24 mouse cellular contexts compared by ENCODE assay signal in the genomic region with DNA sequence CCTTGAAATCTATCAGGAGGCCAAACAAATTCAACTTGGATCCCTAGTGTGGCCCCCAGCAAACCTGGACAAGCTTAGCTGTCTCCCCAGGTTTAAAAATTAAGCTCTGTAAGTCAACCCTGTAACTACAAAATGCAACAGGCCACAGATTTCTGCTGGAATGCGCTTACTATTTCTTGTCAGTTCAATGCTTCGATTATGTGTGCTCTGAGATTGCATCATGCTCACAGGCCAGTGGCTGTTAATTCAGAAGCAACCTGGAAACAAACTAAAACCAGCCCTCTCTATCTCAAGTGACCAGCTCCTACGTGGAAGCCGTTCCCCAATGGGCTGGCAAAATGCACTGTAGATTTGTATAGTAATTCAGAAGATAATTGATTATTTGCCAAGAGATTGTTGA.
"Had no signal": no experiment of that assay in that cellular context is flagged by ENCODE, and none has a peak within 500 bp of the region (broad histone marks: within the 10 kb centered on the region; RNA-seq: fewer than 3 reads in every experiment).

No protein-coding gene starts in this region.

- H3K9me3 ChIP-seq: kidney, embryonic 15.5 days; limb, embryonic 12.5 days; limb, embryonic 15.5 days; lung, embryonic 15.5 days; midbrain, embryonic 13.5 days; neural tube, embryonic 13.5 days had no signal

- DNase-seq: kidney, adult 18-20 months; kidney, postnatal 10 days; kidney, postnatal 36 days; layer of hippocampus, postnatal 36 days; left cerebral cortex, postnatal 4 days; lung, postnatal 14 days; right cerebral cortex, adult 18-20 months; right cerebral cortex, postnatal 14 days; right cerebral cortex, postnatal 4 days; thymus, postnatal 36 days had no signal

- H3K4me3 ChIP-seq: kidney, embryonic 15.5 days; left cerebral cortex, adult 2 months; limb, embryonic 12.5 days; limb, embryonic 15.5 days; lung, embryonic 15.5 days; midbrain, embryonic 13.5 days; myocyte; neural tube, embryonic 13.5 days had no signal

- ATAC-seq: hindbrain, postnatal 0 days; inflammation-experienced regulatory T-cells, adult 6 months; intestine, embryonic 16.5 days; midbrain, embryonic 13.5 days had no signal

- H3K36me3 ChIP-seq: kidney, embryonic 15.5 days; limb, embryonic 12.5 days; limb, embryonic 15.5 days; lung, embryonic 15.5 days; midbrain, embryonic 13.5 days; neural tube, embryonic 13.5 days had no signal

- H3K9ac ChIP-seq: kidney, embryonic 15.5 days; limb, embryonic 12.5 days; limb, embryonic 15.5 days; liver, embryonic 14.5 days; lung, embryonic 15.5 days; midbrain, embryonic 13.5 days; neural tube, embryonic 13.5 days had no signal

- H3K4me1 ChIP-seq: kidney, embryonic 15.5 days; limb, embryonic 15.5 days; lung, embryonic 15.5 days had no signal

- H3K27ac ChIP-seq: hindbrain, postnatal 0 days; kidney, embryonic 15.5 days; left cerebral cortex, adult 2 months; limb, embryonic 12.5 days; limb, embryonic 15.5 days; liver, embryonic 14.5 days; lung, embryonic 15.5 days; macrophage; midbrain, embryonic 13.5 days; neural tube, embryonic 13.5 days; stomach, postnatal 0 days had no signal

- H3K27me3 ChIP-seq: kidney, embryonic 15.5 days; limb, embryonic 12.5 days; limb, embryonic 15.5 days; lung, embryonic 15.5 days; midbrain, embryonic 13.5 days; neural tube, embryonic 13.5 days had no signal

- H3K4me2 ChIP-seq: kidney, embryonic 15.5 days; limb, embryonic 12.5 days; limb, embryonic 15.5 days; lung, embryonic 15.5 days; midbrain, embryonic 13.5 days; neural tube, embryonic 13.5 days had no signal
